Mouse (Mus musculus) mature B cell (primary cell): ENCODE results near the gene Klhl3.

Experiments
- in situ Hi-C: fragments of 300-500 bp; cut with MboI; formaldehyde crosslinking; loops from 2 replicates; pipeline ENCODE4 v1.14.3; 2019

The Klhl3 gene

DNA sequence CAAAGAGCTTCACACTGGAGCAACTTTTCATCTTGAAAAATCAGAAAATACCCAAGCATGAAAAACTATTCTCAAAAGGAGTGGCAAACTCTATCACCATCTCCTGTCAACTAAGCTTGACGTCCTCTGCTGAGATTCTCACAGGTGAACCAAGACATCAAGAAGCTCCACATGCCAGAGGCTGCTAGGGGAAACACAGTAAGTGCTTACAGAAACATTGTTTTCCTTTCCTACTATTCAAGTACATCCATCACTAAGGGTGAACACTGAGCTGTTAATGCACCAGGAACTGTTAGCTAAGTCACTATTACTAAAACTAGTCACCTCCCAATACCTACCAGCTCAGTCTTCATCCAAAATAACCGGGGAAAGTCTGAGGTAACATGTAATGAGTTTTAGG, 11.6 kb upstream of the Klhl3 start:
- in situ Hi-C loops = no loop called here

DNA sequence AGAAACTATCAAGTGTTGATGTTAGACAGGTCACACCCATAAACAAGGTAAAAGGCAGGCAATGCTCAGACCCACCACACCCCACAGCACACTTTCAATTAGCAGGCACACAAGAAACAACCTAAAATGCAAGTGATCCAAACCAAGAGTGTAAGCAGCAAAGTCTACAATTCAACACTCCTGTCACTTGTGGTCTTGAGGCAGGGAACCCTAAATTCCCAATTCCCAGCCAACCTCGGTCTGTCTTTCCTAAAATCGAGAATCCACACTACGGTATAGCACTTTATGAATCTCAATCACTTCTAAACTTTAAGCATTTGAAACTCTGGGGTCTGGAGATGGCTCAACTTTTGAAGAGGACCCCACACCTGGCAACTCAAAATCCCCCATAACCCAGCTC, 10.9 kb upstream of the Klhl3 start:
- in situ Hi-C loops = no loop called here

DNA sequence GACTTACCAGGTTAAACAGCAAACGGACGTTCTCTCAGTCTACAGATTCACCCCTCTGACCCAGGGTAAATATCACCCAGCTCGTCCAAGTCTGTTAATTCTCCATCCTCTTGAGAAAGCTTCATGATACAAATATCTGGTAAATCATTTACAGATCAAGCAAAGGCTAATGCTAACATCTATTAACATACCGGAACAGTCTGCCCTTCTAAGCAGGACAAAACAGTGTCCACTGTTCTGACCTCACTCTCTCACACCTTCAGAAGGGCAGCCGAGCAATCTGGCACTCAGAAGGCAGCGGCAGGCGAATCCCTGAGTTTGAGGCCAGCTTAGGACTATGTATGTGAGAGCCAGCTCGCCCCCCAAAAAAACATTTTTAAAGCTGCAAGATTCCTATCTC, 10.0 kb upstream of the Klhl3 start:
- in situ Hi-C loops = no loop called here

DNA sequence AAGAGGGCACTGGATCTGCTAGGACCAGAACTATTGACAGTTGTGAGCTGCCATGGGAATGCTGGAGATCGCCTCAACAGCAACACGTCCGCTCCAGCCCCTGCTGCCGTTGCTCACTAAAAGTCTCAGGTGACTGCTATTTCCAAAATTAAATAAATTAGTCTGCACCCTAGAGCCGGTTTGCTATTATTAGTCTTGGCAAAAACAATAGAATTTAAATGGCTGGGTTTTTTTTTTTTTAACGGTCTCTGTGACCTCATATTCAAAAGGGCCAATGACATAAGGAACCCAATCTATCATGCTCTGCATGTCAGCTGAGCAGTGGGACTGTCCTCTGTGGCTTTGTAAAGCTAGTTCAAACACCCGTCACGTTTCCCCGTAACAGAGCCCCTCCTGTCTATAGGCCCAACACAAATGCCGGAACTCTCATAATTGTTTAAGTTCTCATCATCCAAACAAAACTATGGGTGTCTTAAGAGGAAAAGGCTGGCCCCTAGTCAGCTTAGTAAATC, 9.4 kb upstream of the Klhl3 start:
- in situ Hi-C loops = no loop called here

DNA sequence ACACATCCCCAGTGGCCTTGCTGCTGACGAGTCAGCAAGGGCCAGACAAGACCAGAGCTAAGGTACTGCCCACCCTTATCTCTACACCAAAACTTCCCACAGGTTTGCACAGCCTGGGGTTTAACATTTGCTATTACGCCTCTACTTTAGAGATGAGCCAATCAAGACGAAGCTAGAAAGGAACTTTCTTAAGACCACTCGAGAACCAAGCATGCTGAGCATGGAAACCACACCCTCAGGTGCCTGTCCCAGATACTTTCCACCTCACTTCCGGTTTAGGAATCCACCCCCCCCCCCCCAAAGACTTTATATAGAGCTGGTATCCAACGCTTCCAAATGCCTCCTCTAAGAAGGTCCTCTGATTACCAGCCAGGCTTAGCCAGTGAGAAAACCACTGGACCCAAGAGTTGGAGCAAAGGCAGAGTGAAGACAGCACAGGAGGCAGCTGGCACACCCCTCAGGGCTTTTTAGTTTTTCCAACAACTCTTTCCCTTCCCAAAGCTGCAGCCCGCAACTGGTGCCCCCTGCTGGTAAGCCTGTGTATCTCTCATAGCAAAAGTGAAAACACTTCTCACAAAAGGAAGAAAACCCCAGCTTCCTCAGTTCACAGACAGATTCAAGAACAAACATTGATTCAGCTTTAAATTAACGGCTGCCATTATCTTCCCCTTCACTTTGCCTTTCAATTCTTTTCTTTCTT, 4.1 kb upstream of the Klhl3 start:
- in situ Hi-C loops = no loop called here

DNA sequence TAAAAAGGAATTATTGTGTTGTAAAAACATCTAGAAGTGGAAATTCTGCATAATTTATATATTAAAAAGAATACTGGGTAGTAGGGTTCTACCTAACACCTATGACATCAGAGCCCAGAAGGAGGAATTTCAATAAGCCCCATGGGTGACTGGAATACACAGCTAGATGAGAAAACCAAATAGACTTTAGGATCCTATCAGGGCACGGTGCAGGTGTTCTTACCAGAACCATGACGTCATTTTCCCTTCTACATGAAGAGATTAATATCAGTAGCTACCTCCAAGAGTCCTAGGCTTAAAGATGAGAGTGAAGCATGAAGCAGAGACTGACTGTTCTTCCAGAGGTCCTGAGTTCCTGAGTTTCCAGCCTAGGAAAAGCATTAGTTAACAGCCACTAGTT, 3.4 kb upstream of the Klhl3 start:
- in situ Hi-C loops = no loop called here

DNA sequence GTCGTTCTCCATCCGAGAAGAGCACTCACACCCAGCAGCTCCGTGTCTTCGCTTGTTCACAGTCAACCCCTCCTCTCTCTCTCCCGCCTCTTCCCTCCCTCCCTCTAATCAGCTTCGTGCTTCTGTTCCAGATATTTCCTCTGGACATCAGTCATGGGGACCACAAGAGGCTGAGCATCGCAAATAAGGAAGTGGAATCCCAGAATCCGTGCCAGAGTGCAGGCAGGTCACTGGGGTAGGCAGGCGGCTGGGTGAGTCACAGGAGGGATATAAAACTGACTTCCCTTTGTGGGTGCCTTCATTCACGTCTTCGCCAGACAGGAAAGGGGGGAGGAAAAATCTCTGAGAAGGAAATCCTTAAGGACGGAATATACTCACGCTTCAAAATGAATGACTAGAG, 1.8 kb upstream of the Klhl3 start:
- in situ Hi-C loops = no loop called here

DNA sequence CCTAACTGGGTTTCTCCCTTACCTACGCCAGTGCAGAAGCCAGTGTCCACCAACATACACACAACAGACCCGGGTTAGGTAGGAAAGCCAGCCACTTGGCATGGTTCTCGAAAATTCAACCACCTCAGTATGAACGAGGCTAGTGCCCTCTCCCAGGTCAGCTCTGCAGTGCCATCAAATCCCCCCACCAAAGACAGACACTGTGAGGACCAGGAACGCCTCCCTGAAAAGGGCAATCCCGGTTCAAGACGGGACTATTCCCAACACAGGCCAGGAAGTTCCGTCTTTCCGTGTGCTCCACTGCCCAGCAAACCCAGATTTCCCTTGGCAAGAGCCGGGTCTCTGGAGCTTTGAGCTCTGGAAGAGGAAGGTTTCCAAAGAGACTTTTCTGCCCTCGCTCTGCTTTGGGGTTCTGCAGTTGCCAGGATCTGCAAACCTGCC, 771 bp downstream of the Klhl3 start:
- in situ Hi-C loops = no loop called here

DNA sequence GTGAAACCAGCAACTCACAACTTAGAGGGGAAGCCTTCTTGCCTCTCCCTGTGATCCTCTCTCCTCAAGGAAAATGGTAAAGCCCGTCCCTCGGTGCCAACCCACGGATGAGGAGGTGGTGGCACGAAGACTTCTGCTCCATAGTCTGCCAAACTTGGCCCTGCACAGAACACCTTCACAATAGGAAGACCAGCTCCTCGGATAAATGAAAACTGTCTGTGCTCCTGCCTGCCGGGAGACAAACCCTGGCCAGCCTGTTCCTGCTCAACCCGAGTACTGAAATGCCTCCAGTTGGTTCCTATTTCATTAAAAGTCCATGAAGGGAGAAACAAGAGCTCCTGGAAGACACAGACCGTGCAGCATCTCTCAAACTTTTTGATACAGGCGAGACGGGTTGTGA, 1.2 kb downstream of the Klhl3 start:
- in situ Hi-C loops = no loop called here

DNA sequence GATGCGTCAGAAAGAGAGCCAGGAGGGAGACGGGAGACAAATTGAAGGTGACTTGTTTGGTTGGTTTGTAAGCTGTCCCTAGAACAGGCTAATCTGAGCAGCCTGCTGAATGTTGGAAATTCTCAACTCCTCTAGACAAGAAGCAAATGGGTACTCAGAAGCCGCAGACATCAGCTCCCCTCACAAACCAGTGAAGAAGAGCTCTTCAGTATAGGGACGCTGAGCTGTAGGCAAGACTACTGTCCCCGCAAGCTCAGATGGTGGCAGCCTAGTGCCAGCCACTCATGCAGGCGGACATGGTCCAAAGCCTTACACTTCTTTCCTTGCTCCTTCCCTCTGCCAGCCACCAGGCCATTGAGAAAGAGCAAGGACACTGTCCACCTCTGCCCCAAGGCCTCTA, 2.1 kb downstream of the Klhl3 start:
- in situ Hi-C loops = no loop called here

DNA sequence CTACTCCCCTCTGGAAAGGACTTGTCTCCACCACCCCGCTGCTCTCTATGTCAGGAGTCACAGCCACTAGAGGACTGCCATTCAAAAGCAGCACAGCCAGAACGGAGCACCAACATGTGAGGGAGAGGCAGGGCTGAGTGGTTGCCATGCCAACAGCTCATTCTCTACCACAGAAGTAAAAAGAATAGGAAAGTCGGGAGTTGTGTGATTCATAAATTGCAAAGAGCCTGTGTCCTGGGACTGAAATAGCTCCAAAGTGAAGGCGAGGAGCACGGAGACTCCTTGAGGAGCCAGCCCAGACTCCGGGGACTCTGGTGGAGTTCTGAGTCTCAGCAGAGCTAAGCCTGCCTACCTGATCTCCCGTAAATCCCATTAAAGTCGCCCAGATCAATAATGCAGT, 22.7 kb downstream of the Klhl3 start:
- in situ Hi-C loops = no loop called here

DNA sequence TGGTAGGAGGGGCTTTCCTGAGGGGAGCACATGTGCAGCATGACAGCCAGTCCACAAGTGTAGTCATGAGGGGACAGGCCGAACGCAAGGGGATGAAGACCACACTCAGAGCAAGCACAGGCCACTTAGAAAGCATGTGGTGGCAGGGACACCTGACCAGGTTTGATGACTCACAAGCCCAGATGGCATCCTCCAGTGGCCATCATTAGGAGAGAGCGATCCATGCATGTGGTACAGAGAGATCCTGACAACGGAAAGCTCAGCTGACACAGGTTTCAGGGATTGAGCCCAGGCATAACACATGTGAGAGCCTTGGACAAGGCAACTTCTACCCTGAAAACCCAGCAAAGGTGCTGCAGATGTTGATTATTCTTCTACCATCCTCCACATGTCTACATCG, 29.0 kb downstream of the Klhl3 start:
- in situ Hi-C loops = no loop called here

DNA sequence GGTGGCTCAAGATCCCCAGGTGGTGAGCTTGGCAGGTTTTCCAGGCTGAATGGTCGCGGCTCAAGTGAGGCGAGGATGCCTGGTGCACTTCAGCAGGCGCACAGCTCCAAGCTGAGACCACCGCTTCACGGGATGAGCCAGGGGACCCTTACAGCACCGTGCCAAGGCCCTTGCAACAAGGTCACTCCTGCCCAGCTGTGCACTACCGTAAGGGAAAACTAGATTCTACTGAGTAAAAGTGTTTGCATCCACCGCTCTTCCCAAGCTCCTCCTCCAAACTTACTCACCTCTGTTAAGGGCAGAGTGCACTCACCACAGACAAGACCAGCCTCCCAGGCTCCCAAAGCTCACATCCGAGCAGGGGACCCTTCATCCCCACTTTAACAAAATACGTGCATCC, 29.9 kb downstream of the Klhl3 start:
- in situ Hi-C loops = no loop called here

DNA sequence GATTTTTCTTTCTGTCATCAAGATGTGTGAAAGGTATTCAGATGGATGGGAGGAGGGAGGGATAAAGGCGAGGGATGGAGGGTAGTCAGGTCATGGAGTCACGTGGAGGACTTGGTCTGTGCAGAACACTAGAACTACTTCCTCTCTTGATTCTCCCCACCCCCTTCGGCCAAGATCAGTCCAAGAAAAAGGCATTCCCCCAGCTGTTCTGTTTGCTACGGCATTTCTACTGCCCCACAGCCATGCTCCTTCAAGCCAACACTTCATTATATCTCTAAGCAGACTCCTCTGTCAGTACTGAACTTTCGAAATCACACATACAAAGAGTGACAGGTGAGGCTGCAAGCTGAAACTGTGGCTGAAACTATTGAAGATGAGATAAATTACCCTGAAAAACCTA, 30.3 kb downstream of the Klhl3 start:
- in situ Hi-C loops = no loop called here

DNA sequence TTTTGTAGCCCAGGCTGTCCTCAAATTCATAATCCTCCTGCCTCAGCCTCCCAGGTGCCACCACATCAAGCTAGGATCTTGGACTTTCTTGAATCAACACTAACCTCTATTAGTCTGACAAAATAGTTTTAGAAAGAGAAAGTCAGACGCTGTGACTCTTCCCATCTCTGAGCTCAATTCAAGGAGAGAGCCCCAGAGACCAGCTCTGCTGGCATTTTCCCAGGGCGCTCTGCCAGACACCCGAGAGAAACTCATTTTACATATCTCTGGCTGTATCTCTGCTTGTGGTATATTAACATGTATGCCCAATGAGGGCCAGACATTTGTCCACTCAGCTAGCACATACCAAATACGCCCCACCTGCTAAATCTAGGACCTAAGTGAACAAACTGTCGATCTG, 35.0 kb downstream of the Klhl3 start:
- in situ Hi-C loops = no loop called here

DNA sequence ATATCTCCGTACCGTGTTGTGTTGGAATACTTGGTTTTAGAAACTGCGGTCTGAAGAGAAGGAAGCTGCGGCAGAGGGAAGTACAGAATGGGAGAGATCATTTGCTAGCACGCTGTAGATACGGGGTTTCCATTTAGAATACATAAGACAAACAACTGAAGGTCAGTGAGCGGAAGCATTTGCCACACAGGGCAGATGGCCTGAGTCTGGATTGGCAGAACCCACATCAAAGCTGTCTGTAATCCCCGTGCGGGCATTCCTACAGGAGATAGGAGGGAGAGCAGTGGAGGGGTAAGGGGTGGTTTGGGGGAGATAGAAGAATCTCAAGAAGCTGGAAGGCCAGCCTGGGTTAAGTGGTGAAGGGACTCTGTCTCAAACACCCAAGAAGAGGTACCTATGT, 38.5 kb downstream of the Klhl3 start:
- in situ Hi-C loops = no loop called here

DNA sequence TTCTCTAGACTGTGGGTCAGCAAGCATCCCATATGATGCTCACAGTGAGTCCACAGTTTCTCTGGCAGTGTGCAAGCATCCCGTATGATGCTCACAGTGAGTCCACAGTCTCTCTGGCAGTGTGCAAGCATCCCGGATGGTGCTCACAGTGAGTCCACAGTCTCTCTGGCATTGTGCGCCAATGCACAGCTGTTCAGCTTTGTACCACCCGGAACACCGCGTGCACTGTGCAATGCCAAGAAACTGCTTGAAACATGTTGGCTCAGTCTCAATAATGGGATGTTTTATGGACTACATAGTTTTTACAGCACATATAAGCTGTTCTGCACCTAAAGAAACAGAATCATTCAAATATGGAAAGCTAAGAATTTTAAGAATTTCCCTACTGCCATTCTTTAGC, 38.9 kb downstream of the Klhl3 start:
- in situ Hi-C loops = no loop called here

DNA sequence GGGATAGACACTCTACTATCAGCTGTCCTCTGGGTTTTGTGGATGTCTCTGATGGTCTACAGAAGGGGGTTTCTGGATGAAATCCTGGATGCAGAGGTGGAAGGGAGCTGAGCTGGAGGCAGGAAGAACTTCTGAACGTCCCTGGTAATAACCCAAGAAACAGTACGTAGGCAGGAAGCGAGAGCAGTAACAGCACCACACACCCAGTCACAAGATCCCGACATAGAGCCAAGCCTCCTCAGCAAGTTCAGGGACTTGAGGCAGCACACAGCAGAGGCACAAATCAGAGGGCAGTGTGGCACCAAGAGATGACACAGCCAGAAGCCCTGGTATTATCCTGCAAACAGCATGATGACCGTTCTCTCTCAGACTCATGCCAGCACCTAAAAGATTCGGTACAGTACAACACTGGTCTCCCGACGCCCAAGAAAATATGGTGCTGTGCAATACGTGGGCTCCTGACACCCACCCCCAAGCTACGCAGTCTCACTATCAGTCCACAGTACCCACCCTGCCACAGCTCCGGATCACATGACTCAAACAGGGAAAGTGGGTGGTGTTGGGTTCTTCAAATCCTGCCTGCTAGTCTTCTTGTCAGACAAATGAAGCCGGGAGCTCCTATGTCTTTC, 40.0 kb downstream of the Klhl3 start:
- in situ Hi-C loops = no loop called here

DNA sequence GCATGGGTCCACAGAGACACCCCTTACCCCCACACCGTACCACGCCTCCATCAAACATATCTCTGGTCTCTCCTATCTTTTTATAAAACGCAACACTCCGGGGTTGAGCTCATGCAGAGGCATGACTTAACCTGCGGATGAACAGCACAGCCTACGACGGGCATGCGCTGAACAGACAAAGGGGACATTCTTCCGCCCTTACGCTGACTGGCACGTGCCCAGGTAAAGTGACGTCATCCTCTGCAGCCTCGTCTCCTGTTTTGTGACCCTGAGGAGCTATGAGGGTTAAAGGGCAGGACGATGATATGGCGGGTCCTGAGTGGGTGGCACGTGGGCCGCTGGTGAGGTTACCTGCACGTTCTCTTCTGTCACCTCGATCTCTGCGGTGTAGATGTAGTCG, 42.2 kb downstream of the Klhl3 start:
- in situ Hi-C loops = no loop called here

DNA sequence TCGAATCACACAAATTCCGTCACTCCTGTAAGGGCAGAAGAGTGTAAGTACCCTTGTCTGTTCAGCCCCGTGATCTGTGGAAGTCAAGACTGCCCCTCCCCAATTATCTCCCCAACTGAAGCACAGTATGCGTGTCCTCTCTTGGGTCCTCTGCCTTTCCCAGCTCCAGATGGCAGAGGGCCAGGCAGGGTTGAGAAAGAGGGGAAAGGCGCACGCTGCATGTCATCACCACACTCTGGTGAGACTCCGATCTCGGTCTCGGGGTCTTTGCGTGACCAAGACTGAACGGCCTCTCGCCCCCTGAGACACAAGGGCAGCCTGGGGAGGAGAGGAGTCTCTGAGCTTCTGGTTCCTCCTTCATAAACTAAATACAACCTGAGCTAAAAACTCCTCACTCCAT, 42.9 kb downstream of the Klhl3 start:
- in situ Hi-C loops = no loop called here

DNA sequence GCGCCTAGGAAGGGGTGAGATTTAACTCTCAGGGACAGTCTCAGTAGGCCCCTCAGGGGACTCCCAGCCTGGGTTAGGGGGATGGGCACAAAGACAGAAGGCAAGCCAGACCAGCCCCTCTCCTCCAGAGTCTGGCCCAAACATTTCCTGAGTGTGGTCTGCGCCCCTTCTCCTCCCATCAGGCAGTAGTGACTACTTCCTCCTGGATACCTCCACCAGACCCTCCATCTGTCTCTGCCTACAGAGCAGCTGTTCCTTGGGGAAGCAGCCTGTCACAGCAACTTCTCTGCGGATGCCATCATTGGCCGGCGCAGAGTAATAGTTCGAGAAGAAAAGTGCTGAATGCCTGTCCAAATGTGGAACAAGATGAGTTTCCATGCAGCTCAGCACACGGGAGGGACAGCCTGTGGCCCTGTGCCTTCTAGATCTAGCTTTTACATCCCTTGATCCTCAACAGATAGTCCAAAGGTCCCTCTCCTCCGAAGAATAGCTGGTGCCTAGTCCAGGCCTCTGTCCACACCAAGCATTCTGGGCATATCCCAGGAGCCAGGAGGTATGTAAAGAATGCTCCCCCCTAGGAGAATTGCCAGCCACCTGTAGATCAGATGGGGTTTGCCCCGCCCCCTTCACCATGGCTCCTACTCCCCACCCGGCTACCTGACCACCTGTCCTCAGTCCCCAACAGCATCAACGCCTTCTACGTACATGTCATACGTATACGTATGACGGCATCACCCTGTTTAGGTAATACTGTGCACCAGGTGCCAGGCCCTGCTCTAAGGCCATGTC, 44.8 kb downstream of the Klhl3 start:
- in situ Hi-C loops = no loop called here

DNA sequence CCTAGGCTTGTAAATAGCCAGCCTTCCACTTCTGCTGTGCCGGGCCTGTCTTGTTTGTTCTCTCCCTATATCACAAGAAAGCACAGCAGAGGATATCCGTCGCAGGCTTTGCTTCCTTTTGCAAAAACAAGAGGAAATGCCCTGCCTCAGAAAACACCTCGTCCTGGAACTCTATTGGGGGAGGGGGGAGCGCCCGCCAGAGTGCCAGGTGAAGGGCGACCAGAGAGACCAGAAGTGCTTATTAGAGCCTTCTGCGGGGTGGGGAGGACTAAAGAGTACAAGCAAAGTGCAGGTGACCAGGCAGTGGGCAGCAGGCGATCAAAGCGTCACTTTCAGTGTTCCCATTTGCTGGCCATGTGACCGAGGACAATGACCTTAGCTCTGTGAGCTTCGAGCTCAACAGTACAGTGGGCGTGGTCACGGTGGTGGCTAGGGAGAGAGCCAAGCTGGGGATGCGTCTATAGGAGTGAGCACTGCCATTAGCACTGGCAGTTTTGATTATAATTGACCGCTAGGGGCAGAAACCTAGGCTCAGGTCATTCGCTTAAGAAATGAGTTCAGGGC, 45.8 kb downstream of the Klhl3 start:
- in situ Hi-C loops = no loop called here
